Mouse (Mus musculus): ENCODE data around the gene Abhd17a.

- no peak for TF ChIP-seq CTCF (IDR thresholded peaks at IDR 0.05; ENCODE audit: low read depth)
- no peak for TF ChIP-seq EP300 (IDR thresholded peaks at IDR 0.05; ENCODE audit: low read depth)
These were observed 17.7 kb downstream of the Abhd17a start for GRCm38 (mm10) chr10:80572477-80572876.
